Mouse (Mus musculus) lung, embryonic 14.5 days (tissue): ENCODE measurements at regions not wholly inside any gene's neighbourhood (a gene's known extent, or its start where the extent isn't known, plus 50 kb on each side); places are given as distances from the start of the nearest gene placed in this dataset.

Experiments
- ATAC-seq: fragments of 200-750 bp; cut with Nextera tagmentation; 2 replicates; pipeline ENCODE4 v1.8.0; 2017; ENCODE audit warnings: mild to moderate bottlenecking, moderate TSS enrichment, moderate library complexity; ENCODE audit not compliant: insufficient read depth
- DNase-seq: peaks from one replicate; pipeline ENCODE4 v3.0.0-alpha.2; 2015
- H3K27ac ChIP-seq: fragments of 300-500 bp; sonication (generic); 2 replicates; pipeline ENCODE4 v1.5.1; 2014; ENCODE audit warnings: low read depth, mild to moderate bottlenecking, moderate library complexity
- H3K27me3 ChIP-seq: fragments of 300-500 bp; sonication (generic); 2 replicates; pipeline ENCODE4 v1.6.1; 2014; ENCODE audit warnings: low read length, control low read depth; ENCODE audit not compliant: insufficient read depth
- H3K36me3 ChIP-seq: fragments of 300-500 bp; sonication (generic); 2 replicates; pipeline ENCODE4 v1.6.1; 2014; ENCODE audit warnings: control low read depth; ENCODE audit not compliant: insufficient read depth
- H3K4me1 ChIP-seq: fragments of 300-500 bp; sonication (generic); 2 replicates; pipeline ENCODE4 v1.6.1; 2014; ENCODE audit warnings: antibody characterized with exemption, control low read depth; ENCODE audit not compliant: insufficient read depth
- H3K4me2 ChIP-seq: fragments of 300-500 bp; sonication (generic); 2 replicates; pipeline ENCODE4 v1.6.1; 2014; ENCODE audit warnings: mild to moderate bottlenecking
- H3K4me3 ChIP-seq: fragments of 300-500 bp; sonication (generic); 2 replicates; pipeline ENCODE4 v1.5.1; 2014; ENCODE audit warnings: low read depth, low read length
- H3K9ac ChIP-seq: fragments of 300-500 bp; sonication (generic); 2 replicates; pipeline ENCODE4 v1.6.1; 2014
- H3K9me3 ChIP-seq: fragments of 300-500 bp; sonication (generic); 2 replicates; pipeline ENCODE4 v1.6.1; 2016; ENCODE audit warnings: low read depth, low read length, control low read depth
- CTCF ChIP-seq: IDR thresholded peaks from 2 replicates; pipeline ENCODE4 v1.5.1; 2016; ENCODE audit warnings: antibody characterized with exemption, low read depth
- WGBS: fragments of 180-500 bp; shearing (Covaris S2); extraction: QIAGEN DNeasy Blood & Tissue Kit; methylation state at CpG from one replicate; pipeline ENCODE4 v1.1.7; 2014; 5-methylcytosine and 5-hydroxymethylcytosine counted together

DNA sequence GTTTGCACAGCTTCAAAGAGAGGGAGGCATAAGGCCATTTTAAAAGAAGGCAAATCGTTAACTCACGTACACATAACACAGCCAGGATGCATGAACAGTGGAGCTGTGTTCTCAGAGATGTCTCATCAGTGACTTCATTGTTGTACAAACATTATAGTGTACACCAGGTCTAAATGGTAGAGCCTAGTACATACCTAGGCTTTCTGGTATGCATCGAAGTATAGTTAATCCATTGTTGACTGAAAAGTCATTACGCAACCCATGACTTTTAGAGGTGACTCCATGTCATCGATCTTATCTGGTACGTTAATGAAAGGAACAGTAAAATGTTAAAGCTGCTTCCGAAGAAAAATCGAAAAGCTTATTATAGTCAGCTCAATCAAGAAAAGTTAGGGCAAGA lies 198.7 kb downstream of the Snx19 start:
- WGBS, result 76% methylated on average over 8 of the region's 8 CpGs
- DNase-seq (no peak), ATAC-seq (no peak)
- Histone ChIP-seq H3K4me1 (no peaks in the 10 kb centered on the region), H3K9me3 (no peaks in the 10 kb centered on the region), H3K4me2 (no peak overlapping the region), H3K27ac (no peak overlapping the region), H3K9ac (no peak overlapping the region), H3K27me3 (no peaks in the 10 kb centered on the region), H3K36me3 (no peaks in the 10 kb centered on the region), H3K4me3 (no peak overlapping the region)
- no peak for TF ChIP-seq CTCF

DNA sequence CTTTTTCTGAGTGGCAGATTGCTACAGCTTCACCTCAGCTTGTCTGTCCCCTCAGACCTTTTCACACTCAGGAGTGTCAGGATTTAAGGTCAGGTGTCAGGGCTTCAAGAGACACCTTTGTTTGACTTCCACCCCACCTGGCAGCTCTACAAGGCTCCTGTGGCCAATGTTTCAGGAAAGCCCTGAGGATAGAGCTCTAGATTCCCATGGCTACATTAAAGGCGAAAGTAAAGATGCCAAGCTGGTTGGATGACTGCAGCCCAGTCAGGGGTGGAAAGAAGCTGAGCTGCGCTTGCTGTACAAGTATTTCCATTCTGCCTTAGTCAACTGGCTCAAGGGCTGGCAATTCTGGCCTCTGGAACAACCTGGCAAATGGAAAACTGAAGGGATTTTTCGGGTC lies 198.2 kb downstream of the Snx19 start:
- Histone ChIP-seq H3K9me3 (no peaks in the 10 kb centered on the region), H3K36me3 (no peaks in the 10 kb centered on the region), H3K27me3 (no peaks in the 10 kb centered on the region), H3K27ac (no peak overlapping the region), H3K4me3 (no peak overlapping the region), H3K9ac (no peak overlapping the region), H3K4me1 (no peaks in the 10 kb centered on the region), H3K4me2 (no peak overlapping the region)
- WGBS, result 72% methylated on average over 3 of the region's 3 CpGs
- DNase-seq (no peak), ATAC-seq (no peak)
- TF ChIP-seq CTCF, result no peak

DNA sequence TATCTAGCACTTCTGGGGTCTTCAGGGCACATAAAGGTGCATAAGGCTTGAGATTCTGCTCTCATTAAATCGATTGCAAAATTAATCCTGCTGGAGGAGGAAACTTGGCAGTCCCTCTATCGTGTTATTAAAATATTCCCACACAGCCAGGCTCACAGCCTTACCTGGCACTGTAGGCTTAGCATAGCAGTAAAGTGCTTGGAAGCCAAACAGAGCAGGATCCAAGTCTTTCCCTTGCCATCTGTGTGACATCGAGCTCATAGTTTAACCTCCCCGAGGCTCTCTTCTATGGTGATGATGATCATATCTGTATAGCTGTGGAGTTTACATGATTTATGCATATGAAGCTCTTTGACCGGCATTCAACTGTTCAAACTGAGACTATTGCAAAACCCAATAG lies 197.6 kb downstream of the Snx19 start:
- no peaks in the 10 kb centered on the region for H3K27me3 ChIP-seq
- H3K4me1 ChIP-seq, result no peaks in the 10 kb centered on the region
- no peak overlapping the region for H3K9ac ChIP-seq
- H3K9me3 ChIP-seq, result no peaks in the 10 kb centered on the region
- DNase-seq (no peak), ATAC-seq (no peak)
- H3K4me3 ChIP-seq, result no peak overlapping the region
- H3K36me3 ChIP-seq, result no peaks in the 10 kb centered on the region
- H3K27ac ChIP-seq, result no peak overlapping the region
- no peak for TF ChIP-seq CTCF
- H3K4me2 ChIP-seq, result no peak overlapping the region
- 74% methylated on average over 5 of the region's 5 CpGs for WGBS

DNA sequence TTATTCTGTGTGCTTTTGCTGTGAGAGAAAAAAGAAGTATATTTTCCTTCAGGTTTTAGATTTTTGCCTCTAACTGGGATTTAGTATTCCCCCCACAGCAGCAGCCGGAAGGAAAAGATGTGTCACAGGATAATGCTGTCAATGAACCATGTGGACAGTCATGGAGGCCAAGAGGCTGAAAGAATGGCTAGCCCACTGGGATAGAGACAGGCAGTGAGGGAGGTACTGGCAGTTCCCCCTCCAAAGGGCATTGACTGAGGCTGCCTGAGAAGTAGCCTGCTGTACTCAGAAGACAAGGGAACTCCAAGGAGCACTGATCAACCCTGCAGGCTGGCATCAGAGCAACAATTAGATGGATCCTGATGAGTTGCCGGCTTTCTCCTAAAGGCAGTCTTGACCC lies 192.4 kb downstream of the Snx19 start:
- 84% methylated on average over 2 of the region's 2 CpGs for WGBS
- no peak overlapping the region for H3K4me2 ChIP-seq
- no peaks in the 10 kb centered on the region for H3K4me1 ChIP-seq
- H3K9me3 ChIP-seq, result no peaks in the 10 kb centered on the region
- H3K27me3 ChIP-seq, result no peaks in the 10 kb centered on the region
- no peak for ATAC-seq
- no peaks in the 10 kb centered on the region for H3K36me3 ChIP-seq
- no peak overlapping the region for H3K27ac ChIP-seq
- TF ChIP-seq CTCF, result no peak
- no peak for DNase-seq
- no peak overlapping the region for H3K4me3 ChIP-seq
- no peak overlapping the region for H3K9ac ChIP-seq

DNA sequence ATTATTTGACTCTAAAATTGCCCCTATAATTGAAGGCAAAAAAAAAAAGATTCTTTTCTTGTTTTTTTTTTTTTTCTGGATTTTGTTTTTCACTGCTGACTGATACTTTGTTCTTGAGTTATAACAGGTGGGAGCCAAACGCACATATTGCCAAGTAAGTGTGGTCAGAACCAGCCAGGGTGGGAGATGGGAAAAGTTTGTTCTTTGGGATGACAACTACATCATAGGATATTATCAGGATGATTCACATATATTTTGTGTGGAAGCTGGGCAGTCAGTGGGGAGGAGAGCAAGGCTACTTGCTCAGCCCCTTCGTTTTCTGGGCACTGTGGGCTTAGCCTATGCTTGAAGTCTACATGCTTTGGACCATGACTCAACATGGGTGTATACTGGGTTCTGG lies 191.3 kb downstream of the Snx19 start:
- Histone ChIP-seq H3K4me1 (no peaks in the 10 kb centered on the region), H3K9me3 (no peaks in the 10 kb centered on the region), H3K27ac (no peak overlapping the region), H3K4me2 (no peak overlapping the region), H3K9ac (no peak overlapping the region), H3K4me3 (no peak overlapping the region), H3K27me3 (no peaks in the 10 kb centered on the region), H3K36me3 (no peaks in the 10 kb centered on the region)
- ATAC-seq, result no peak
- 81% methylated on average over 2 of the region's 2 CpGs for WGBS
- TF ChIP-seq CTCF, result no peak
- no peak for DNase-seq

DNA sequence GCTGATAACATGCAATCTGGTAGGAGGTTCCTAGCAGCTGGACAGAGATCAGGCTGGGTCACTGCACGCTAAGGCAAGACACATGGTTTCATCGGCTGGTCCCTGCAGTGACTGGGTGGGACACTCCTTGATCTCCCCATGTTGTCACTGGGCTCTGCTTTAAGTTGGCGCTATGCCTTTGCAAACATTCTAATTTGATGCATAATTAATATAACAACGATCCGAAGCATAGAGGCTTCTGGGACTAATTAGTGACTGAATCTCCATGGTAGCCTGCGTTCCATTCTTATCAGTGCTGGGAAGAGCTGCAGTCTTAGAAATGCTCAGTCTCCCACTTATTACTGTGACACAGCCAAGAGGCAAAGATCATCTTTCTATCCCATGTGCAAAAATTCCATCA lies 186.8 kb downstream of the Snx19 start:
- H3K36me3 ChIP-seq, result no peaks in the 10 kb centered on the region
- DNase-seq (peak; percentile 54), ATAC-seq (peak; percentile 74; the same call in 1 of the 2 replicates)
- no peak overlapping the region for H3K27ac ChIP-seq
- no peak overlapping the region for H3K4me3 ChIP-seq
- H3K4me1 ChIP-seq, result no peaks in the 10 kb centered on the region
- no peaks in the 10 kb centered on the region for H3K9me3 ChIP-seq
- 44% methylated on average over 6 of the region's 6 CpGs for WGBS
- H3K9ac ChIP-seq, result no peak overlapping the region
- no peak overlapping the region for H3K4me2 ChIP-seq
- TF ChIP-seq CTCF, result no peak
- no peaks in the 10 kb centered on the region for H3K27me3 ChIP-seq

DNA sequence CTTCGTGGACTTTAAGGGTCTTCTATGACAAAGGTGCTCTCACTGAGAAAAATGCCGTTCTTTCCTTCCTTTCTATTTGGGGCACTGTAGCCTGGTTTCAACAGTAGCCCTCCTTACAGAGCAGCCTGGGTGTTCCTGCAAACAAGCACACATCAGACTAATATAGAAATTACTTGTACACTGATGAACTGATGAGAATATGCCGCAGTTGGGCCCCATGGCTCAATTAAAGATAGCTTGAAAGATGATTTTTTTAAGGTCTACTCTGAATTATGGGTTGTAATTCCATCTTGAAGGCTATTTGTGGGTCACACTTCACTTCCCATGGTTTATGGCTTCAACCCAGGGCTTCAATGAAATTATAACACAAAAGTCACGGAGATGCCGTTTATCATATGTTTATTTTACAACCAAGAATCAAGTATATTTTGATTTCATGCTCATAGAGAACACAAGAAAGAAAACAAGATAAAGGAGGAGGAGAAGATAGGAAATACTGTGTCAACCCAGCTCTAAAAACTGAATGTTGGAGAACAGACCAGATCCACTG lies 186.2 kb downstream of the Snx19 start:
- no peak overlapping the region for H3K4me2 ChIP-seq
- no peaks in the 10 kb centered on the region for H3K4me1 ChIP-seq
- H3K36me3 ChIP-seq, result no peaks in the 10 kb centered on the region
- H3K4me3 ChIP-seq, result no peak overlapping the region
- H3K27me3 ChIP-seq, result no peaks in the 10 kb centered on the region
- peak; percentile 65; the same call in 1 of the 2 replicates for ATAC-seq
- H3K9me3 ChIP-seq, result no peaks in the 10 kb centered on the region
- TF ChIP-seq CTCF, result no peak
- H3K27ac ChIP-seq, result no peak overlapping the region
- 45% methylated on average over 5 of the region's 5 CpGs for WGBS
- no peak overlapping the region for H3K9ac ChIP-seq
- DNase-seq, result peak; percentile 72

DNA sequence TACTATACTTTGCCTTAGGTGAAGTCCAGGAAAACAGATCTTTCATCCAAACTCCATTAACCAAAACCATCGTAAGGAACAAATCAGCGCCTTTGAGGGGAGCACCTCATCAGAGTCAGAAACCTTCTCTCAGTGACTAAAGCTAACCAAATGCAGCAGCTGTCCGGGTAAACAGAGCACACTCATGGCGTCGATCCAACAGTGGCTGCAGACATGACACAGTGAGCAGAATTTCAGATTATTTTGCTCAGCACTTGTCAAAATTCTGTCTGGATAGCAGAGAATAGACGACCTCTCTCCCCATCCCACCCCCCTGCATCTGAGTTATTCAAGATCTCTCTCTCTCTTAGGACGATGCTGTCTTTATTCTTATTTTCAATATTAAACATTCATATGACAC lies 183.4 kb downstream of the Snx19 start:
- TF ChIP-seq CTCF, result no peak
- DNase-seq, result peak; percentile 88
- Histone ChIP-seq H3K4me2 (peak overlapping the region; percentile 32; the same call in 1 of the 2 replicates), H3K36me3 (no peaks in the 10 kb centered on the region), H3K4me3 (no peak overlapping the region), H3K27me3 (no peaks in the 10 kb centered on the region), H3K4me1 (no peaks in the 10 kb centered on the region), H3K27ac (no peak overlapping the region), H3K9ac (no peak overlapping the region), H3K9me3 (no peaks in the 10 kb centered on the region)
- ATAC-seq, result peak; percentile 82
- WGBS, result 41% methylated on average over 7 of the region's 7 CpGs
